Mouse (Mus musculus): Measurements from ENCODE around the gene Col6a6. TPM values are rescaled to one million over a fixed set of nuclear protein-coding genes. Genes with fewer than 3 reads are reported as not detected.
"Not testable (repeated sequence)": the region's sequence is repeated elsewhere in the genome, so short reads cannot be mapped to it uniquely, and the experiment has no call there.

Col6a6 gene
- polyA plus RNA-seq, 1 experiment from 2014 or later: 0.14 TPM

DNA sequence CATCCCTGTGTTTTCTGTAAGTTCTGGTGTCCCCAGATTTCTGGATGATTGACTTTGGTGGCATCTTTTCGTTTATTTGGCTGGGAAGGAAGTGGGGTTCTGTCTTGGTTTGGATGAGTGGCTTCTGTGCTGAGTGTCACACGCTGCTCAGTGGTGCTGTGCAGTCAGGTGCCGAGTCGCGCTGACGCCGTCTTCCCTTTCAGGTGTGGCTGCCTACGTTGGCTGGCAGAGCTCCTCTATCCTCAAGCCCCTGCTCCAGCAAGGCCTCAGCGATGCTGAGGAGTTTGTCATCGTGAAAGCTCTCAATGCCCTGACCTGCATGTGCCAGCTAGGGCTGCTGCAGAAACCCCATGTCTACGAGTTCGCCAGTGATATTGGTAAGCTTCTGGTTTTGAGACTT is 169.7 kb downstream of the Col6a6 start:
- no peak for ATAC-seq (replicated peaks; ENCODE audit: insufficient number of reproducible peaks, low FRiP score, low TSS enrichment, low read depth)
- no peak for DNase-seq (ENCODE audit: low spot score)
- no peaks in the 10 kb centered on the region for H3K27me3 ChIP-seq (ENCODE audit: control insufficient read depth, insufficient read depth, low read length)
- H3K4me2 ChIP-seq (ENCODE audit: low read depth, low read length): no peak overlapping the region
- peaks cover 11% of the 10 kb centered on the region for H3K36me3 ChIP-seq (replicated peaks; ENCODE audit: control insufficient read depth, insufficient read depth, low read depth, low read length)
- no peak overlapping the region for H3K4me3 ChIP-seq (ENCODE audit: low read depth, low read length)
- WGBS: 90% methylated on average over 12 of the region's 12 CpGs
- no peak overlapping the region for H3K27ac ChIP-seq (replicated peaks; ENCODE audit: low read depth, low read length)
- no peaks in the 10 kb centered on the region for H3K9me3 ChIP-seq (replicated peaks; ENCODE audit: control insufficient read depth, low read length)
- no peaks in the 10 kb centered on the region for H3K4me1 ChIP-seq (ENCODE audit: control insufficient read depth, insufficient read depth, low read length)
- H3K9ac ChIP-seq (replicated peaks; ENCODE audit: low read length): no peak overlapping the region

DNA sequence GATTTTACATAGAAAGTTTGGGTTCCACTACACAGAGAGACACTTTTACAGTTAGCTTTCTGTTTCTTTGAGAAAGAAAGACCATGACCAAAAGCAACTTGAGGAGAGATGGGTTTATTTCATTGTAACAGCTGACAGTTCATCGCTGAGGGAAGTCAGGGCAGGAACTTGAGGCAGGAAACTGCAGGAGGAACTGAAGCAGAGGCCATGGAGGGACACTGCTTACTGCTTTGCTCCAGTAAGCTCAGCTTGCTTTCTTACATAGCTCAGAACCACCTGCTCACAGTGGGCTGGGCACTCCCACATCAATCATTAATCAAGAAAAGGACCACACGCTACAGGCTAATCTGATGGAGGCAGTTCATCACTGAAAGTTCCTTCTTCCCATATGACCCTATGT is 171.8 kb downstream of the Col6a6 start:
- ATAC-seq (replicated peaks; ENCODE audit: insufficient number of reproducible peaks, low FRiP score, low TSS enrichment, low read depth): no peak

GRCm38 (mm10) chr9:105642460-105643371 is 185.2 kb downstream of the Col6a6 start, which contains the start of gene Pik3r4:
Gene Pik3r4, plus strand, starts transcription at chr9:105642978.
- ATAC-seq (replicated peaks; ENCODE audit: insufficient number of reproducible peaks, low FRiP score, low TSS enrichment, low read depth) (peak; percentile 90), DNase-seq (ENCODE audit: low spot score) (peak; percentile 96)
- Histone ChIP-seq H3K4me2 (ENCODE audit: low read depth, low read length) (peak within 1 kb of the TSS; percentile 64), H3K9ac (replicated peaks; ENCODE audit: low read length) (peak within 1 kb of the TSS; percentile 85), H3K4me1 (ENCODE audit: control insufficient read depth, insufficient read depth, low read length) (no peaks in the 10 kb centered on the region), H3K9me3 (replicated peaks; ENCODE audit: control insufficient read depth, low read length) (no peaks in the 10 kb centered on the region), H3K36me3 (replicated peaks; ENCODE audit: control insufficient read depth, insufficient read depth, low read depth, low read length) (no peaks in the 10 kb centered on the region), H3K27ac (replicated peaks; ENCODE audit: low read depth, low read length) (no peak within 1 kb of the TSS), H3K27me3 (ENCODE audit: control insufficient read depth, insufficient read depth, low read length) (no peaks in the 10 kb centered on the region), H3K4me3 (ENCODE audit: low read depth, low read length) (peak within 1 kb of the TSS; percentile 90)
- 5% methylated on average over 37 of the region's 37 CpGs for WGBS

More for the DNA sequence above, 171.8 kb downstream of the Col6a6 start:
- 86% methylated on average over 2 of the region's 2 CpGs for whole genome bisulfite sequencing
- H3K9ac ChIP-seq (replicated peaks; ENCODE audit: low read length): no peak overlapping the region
- DNase-seq (ENCODE audit: low spot score): no peak
- no peak overlapping the region for H3K4me3 ChIP-seq (ENCODE audit: low read depth, low read length)
- H3K27me3 ChIP-seq (ENCODE audit: control insufficient read depth, insufficient read depth, low read length): no peaks in the 10 kb centered on the region
- no peak overlapping the region for H3K27ac ChIP-seq (replicated peaks; ENCODE audit: low read depth, low read length)
- H3K4me1 ChIP-seq (ENCODE audit: control insufficient read depth, insufficient read depth, low read length): no peaks in the 10 kb centered on the region
- no peak overlapping the region for H3K4me2 ChIP-seq (ENCODE audit: low read depth, low read length)
- peaks cover 11% of the 10 kb centered on the region for H3K36me3 ChIP-seq (replicated peaks; ENCODE audit: control insufficient read depth, insufficient read depth, low read depth, low read length)
- H3K9me3 ChIP-seq (replicated peaks; ENCODE audit: control insufficient read depth, low read length): no peaks in the 10 kb centered on the region

GRCm38 (mm10) chr9:105641377-105641776 is 186.6 kb downstream of the Col6a6 start:
- WGBS: 76% methylated on average over 6 of the region's 6 CpGs
- H3K9me3 ChIP-seq (replicated peaks; ENCODE audit: control insufficient read depth, low read length); H3K4me1 ChIP-seq (ENCODE audit: control insufficient read depth, insufficient read depth, low read length); H3K9ac ChIP-seq (replicated peaks; ENCODE audit: low read length); H3K27me3 ChIP-seq (ENCODE audit: control insufficient read depth, insufficient read depth, low read length); H3K27ac ChIP-seq (replicated peaks; ENCODE audit: low read depth, low read length); ATAC-seq (replicated peaks; ENCODE audit: insufficient number of reproducible peaks, low FRiP score, low TSS enrichment, low read depth); H3K4me2 ChIP-seq (ENCODE audit: low read depth, low read length); H3K36me3 ChIP-seq (replicated peaks; ENCODE audit: control insufficient read depth, insufficient read depth, low read depth, low read length); DNase-seq (ENCODE audit: low spot score); H3K4me3 ChIP-seq (ENCODE audit: low read depth, low read length): not testable (repeated sequence)

Other genes starting within 250 kb of the Col6a6 start
- 26.8 and 28.4 TPM in 2 replicates for gene Pik3r4, start 185.2 kb downstream of the Col6a6 start, polyA plus RNA-seq (2014; fragmentation: Nextera tagmentation; extraction: Ambion mirVana)
- 0.10 and 0.38 TPM in 2 replicates for gene Col6a5, start 132.5 kb upstream of the Col6a6 start, polyA plus RNA-seq (2014; fragmentation: Nextera tagmentation; extraction: Ambion mirVana)

Measured in embryonic facial prominence, embryonic 11.5 days (tissue).